Mouse (Mus musculus) frontal cortex, postnatal 14 days (tissue): ENCODE results near the gene Slc1a7.

Source experiments
- DNase-seq, 2 experiments: peaks; one replicate each; pipeline ENCODE4 v3.0.0; 2022; ENCODE audit warnings: low spot score in 2 of 2

Slc1a7 gene

DNA sequence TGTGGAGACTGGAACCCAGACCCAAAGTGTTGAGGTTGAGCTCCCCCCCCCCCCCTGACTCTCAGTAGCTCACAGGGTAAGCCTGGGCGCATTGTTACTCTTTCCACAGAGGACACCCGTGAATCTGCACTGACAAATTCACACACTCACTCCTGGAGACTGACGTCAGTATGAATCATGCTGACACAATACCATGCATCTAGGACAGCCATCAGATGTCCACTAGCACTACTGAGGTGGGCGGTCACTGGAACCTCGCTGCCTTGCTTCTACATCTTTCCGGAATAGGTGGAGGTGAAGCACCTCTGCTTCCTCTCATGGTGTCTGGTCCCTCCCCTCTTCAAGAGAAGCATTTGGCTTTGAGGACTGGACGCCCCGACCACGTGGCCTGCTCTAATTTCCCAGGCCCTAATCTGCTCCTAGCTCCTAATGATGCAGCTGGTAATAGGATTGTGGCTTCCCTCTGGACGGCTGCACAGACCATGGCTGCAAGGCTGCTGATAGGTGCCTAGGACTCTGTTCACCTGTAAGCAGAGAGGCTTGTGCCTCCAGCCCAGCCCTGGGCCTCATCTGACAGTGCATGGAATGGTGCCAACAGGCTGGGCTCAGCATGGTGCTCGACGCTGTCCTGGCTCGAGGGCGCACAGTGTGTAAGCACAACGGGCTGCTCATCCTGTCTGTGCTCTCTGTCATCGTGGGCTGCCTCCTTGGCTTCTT lies at the start of gene Slc1a7:
Gene Slc1a7 (plus strand): TSS at position 367 of the 717 bp plus-strand sequence.
- no peak for DNase-seq

DNA sequence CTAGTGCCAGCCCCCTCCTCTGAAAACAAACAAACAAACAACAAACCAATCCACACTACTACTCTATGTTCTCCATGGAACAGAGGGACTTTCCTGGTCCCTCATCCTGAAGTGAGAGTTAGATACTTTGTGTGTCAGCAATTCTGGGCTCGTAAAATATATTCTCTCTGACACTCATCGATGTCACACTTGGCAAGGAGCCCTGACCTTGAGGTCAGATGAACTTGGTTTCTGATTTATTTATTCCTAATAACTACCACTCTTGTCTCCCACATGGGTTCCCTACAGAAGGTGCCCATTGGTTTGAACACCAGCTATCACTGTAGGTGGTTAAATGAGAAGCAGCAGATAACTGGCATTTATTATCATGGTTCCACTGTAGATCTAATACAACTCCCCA lies 47.8 kb upstream of the Slc1a7 start:
- no peak for DNase-seq

DNA sequence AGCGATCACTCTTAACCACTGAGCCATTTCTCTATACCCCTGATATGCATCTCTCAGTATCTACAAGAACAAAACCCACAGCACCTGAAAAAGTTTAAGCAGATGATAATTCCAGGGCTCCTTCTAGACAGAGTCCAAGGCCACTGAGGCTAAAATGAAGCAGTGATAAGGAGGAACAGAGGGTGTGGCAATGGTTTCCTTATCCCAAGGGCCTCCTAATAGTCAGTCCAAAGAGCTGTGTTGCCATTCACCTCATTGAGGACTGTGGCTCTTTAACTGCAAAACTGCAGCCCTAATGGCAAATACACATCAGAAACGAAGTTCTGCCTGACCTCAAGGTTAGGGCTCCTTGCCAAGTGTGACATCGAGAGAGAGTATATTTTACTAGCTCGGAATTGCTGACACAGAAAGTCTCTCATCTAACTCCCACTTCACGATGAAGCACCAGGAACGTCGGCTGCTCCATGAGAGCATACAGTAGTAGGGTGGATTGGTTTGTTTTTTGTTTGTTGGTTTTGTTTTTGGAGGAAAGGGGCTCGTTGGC lies 46.9 kb upstream of the Slc1a7 start:
- DNase-seq = no peak

DNA sequence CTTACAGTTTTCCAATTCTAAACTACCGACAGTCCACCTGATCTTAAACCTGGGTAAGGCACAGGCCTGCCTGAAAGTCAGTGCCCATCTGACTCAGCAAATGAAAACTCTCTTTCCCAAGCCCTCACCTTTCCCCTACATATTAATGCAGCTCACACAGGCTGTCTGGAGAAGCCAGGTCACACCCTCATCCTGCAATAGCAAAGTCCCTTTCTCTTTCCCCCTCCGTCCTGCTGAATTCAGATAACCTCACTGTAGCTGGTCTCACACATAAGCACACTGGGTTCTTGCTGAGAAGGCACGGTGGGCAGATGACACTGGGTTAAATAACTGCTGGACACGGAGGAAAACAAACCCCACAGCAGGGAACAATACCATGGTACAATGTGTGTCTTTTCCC lies 46.2 kb upstream of the Slc1a7 start:
- DNase-seq = no peak

DNA sequence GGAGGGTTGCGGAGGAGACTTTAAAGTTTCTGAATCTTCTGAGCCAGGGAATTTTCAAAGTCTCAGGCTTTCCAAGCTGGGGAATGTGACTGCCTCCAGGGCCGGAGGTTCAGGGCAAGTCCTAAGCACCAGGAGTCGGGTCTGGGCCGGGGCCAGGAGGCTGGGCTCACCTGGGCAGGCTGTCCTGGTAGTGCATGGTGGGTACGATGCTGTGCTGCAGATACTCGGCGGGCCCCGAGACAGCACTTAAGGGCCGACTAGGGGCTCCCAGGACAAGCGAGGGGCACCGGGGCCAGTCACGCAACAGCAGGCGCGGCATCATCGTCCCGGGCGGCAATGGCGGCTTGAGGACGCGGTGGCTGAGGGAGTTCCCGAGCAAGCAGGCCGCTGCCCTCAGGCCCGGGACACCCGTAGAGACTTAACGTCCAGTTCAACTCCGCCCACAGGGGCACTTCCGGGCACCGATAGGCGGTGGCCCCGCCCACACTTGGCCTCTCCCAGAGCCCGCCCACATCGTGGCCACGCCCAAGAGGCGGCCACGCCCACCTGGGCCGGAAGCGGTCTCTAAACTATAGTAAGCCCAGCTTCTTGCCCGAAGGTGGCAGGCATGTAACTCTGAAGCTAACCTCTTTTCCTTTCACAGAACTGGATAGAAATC lies 44.9 kb upstream of the Slc1a7 start, which contains the start of gene Cpt2:
Gene Cpt2 (minus strand): TSS at position 466 of the 658 bp plus-strand sequence.
- peak; percentile 68 to 78 for DNase-seq

DNA sequence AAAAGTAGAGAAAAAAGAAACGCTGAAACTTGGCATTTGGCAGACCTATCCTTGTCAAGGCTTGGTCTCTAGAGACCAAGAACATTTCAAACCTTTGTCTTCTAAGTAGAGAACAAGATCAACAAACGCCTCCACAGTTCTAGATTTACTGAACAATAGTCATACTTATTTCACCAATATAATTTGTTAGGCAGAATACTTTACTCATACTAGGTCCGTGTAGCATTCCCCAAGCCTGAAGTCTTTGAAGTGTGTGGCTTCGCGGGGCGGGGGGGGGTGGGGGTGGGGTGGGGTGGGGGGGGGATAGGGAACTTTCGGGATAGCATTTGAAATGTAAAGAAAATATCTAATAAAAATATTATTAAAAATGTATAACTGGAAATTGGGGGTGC lies 44.3 kb upstream of the Slc1a7 start:
- no peak for DNase-seq

DNA sequence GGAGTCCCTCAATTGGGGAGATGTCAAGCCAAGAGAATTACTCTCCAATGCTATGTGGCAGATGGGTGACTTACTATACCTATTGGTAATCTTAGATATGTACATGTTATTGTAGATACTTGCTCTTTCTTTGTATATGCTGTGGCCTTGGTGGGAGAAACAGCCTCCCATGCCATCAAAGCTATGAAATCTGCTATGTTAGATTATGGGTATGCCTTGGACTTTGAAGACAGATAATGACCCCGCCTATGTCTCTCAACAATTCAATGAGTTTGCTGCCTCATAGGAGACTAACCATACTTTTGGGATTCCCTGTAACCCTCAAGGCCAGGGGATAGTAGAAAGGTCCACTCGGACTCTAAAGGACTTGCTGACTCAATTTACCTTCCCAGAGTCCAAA lies 39.9 kb upstream of the Slc1a7 start:
- no peak for DNase-seq

DNA sequence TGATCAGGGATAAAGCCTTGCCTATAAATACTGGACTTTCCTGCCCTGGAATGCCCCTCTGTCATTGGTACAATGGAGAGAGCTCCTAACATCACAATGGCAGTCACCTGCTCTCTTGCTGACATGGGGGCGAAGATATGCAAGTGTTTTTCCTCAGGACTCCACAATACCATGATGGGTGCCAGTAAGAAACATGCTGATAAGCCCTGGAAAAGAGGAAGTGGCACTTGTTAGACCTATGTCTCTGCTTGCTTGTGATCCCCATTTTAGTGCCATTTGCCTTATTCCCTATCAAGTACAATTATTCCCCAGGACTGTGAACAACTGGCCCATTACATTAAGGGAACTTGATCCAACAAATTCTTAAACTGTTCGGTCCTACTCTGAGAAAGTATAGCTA lies 39.4 kb upstream of the Slc1a7 start:
- DNase-seq = no peak

DNA sequence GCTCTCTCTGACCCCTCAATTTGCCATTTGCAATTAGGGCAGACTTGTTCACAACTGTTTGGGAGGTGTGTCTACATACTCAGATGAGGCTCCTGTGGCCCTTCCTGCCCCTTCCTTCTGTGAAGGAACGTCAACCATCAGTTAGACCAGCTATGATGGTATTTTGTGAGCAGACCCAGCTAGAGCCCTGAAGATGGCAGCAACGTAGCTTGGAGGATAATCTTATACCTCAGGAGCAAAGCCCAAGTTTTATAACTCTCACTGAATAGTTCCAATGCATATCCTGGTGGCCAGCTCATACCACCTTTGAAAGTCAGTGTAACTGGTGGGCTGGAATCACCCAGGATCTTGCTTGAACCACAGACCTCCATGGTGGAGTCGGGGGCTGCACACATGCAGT lies 36.7 kb upstream of the Slc1a7 start:
- DNase-seq = no peak

DNA sequence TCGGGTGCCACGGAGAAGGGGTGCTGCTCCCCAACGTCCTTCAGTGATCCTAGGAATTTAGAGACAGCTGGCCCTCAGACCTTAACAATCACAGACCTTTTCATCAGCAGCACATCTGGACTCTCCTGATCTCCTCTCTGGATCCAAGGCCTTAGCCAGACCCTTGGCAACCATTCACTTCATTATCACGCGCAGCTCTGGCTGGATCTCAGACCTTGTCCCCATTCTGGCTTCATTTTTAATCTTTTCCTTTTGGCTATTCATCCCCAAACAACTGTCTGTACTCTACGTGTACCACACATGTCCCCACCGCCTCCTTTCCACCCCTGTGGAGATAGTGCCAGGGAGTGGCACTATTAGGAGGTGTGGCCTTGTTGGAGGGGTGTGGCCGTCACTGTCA lies 34.9 kb upstream of the Slc1a7 start:
- no peak for DNase-seq

DNA sequence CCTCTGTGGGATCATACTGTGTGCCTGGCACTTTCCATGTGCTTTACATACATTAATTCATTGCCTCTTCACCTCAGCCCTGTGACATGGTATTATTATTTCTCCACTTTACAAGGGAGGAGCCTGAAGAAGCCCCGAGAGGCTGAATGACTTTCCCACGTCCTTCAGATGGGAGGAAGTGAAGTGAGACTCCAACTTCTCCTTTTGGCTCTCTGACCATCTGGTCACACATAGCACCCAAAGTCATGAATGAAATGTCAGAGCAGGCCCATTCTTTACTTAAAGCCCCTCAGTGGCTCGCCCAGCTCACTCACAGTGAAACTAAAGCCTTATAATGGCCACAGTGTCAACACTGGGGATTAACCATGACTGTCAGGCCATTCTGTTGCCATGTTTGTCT lies 32.9 kb upstream of the Slc1a7 start:
- no peak for DNase-seq

DNA sequence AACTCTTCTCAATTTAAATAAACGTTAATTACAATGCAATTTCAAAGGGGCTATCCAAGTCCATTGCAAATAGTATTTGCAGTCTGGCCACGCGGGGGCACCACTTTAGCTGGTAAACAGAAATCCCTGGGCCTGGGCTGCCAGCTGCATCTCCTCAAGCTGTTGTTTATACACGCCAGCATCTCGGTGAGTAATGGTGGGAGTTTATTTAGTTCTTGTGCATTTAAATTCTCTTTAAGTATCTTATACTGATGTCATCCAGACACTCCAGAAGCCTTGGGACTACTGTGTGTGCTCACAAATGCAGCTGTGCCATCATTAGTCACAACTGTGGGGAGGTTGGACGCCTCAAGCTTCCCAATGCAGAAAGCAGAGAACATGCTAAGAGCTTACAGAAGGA lies 30.8 kb upstream of the Slc1a7 start:
- peak; percentile 45 to 55 for DNase-seq

DNA sequence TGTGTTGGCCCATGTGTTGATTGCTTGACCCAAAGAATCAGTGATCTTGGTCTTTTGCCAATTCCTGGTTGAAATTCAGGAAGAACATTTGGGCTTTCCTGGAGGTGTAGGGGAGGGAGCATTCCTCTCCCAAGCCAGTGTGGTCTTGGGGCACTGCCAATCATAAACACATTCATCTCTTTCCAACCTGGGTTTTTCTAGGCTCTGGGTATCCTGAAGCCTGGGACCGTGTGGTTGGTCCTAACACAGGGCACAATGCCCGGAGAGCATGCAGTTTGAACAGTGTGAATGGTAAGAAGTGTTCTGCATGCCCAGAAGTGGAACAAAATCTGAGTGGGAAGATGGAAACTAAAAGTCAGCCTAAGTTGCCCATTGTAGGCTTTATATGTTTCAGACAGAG lies 30.0 kb upstream of the Slc1a7 start:
- DNase-seq = no peak

DNA sequence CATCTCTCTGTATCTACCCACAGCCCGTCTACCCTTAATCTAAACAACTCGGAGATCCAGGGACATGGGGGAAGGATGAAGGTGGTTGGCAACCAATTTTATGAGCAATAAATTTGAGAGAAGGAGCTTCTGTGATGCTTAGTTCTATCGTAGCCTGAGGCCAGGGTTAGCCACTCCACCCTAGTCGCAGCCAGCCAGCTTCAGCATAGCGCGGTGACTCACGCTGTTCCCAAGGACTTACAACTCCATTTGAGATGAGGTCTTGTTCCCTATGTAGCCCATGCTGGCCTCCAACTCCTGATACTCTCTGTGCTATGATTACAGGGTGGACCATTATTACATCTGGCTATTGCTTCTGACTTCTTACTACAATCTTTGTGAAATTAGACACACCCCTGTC lies 25.4 kb upstream of the Slc1a7 start:
- no peak for DNase-seq

DNA sequence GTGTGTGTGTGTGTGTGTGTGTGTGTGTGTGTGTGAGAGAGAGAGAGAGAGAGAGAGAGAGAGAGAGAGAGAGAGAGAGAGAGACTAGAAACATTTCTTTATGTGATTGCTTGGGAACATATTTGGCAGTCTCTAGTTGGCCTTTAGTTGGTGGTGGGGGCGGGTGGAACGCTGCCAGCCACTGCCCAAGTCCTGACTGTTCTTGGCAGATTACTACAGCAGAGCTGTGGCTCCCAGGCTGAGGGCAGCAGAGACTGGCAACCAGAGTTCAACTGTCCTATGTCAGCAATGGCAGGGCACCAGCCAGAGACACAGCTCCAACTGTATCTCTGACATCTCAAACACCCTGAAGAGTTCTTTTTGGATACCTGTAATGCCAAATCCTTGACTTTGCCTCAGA lies 24.0 kb upstream of the Slc1a7 start:
- DNase-seq = no peak

DNA sequence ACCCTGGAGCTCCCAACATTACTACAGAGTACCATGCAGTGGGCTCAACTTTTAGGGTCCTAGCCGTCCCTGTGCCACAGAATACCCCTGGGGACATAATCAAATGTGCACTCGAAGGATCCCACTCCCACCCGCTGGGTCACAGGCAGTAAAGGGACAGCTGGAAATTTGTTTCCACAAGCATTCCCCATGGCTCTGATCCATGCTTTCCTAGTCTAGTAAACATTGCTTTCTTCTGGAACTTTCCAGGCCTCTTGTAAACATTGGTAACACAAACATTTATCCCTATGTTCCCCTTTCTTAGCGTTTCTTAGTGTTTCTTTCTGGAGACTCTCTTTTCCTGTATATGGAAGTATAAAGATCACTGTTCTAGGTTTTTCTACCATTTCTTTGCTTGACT lies 18.2 kb upstream of the Slc1a7 start:
- no peak for DNase-seq

DNA sequence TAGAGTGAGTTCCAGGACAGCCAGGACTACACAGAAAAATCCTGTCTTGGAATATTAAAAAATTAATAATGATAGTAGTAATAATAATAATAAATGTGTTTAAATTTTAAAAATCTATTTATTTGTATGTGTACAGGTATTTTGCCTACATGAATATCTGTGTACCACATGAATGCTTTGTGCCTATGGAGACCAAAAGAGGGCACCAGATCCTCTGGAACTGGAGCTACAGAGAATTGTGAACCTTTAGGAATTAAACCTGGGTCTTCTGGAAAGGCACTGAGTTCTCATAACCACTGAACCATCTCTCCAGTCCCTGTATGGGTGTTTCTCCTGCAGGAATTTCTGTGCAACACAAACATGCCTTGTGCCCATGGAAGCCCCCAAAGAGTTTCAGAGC lies 15.3 kb upstream of the Slc1a7 start:
- DNase-seq = no peak

DNA sequence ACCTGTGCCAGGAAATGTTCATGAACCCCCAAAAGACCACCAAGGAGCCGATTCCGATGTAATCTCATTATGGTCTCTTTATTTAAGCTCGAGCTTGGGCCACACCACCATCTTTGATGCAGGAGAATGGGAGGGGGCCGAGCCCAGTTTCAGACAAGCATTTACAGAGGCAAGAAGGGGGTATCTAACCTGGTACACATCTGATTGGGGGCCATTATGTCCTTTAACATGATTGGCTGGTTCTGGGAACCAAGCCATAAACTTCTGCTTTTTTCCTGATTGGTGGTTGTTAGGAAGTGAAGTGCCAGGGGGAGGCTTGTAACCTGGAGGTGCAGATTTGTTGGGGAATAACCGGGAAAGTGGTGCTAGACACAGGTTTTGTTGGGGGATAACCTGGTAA lies 12.4 kb upstream of the Slc1a7 start:
- no peak for DNase-seq

DNA sequence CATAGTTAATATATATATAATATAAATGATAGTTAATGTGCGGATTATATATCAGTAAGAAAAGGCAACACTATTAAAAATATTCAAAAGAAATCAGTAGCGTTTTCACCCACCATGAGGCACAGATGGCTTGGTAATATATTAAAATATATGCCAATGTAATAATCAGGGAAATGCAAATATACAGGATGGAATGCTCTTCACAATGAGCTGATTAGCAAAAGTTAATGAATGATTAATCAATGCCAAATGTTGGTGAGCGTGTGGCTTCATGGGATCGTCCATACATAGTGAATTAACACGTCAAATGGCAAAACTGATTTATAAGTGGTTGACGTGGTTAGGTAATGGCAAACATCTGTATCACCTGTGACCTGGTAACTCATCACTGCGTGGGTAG lies 9.6 kb upstream of the Slc1a7 start:
- no peak for DNase-seq

DNA sequence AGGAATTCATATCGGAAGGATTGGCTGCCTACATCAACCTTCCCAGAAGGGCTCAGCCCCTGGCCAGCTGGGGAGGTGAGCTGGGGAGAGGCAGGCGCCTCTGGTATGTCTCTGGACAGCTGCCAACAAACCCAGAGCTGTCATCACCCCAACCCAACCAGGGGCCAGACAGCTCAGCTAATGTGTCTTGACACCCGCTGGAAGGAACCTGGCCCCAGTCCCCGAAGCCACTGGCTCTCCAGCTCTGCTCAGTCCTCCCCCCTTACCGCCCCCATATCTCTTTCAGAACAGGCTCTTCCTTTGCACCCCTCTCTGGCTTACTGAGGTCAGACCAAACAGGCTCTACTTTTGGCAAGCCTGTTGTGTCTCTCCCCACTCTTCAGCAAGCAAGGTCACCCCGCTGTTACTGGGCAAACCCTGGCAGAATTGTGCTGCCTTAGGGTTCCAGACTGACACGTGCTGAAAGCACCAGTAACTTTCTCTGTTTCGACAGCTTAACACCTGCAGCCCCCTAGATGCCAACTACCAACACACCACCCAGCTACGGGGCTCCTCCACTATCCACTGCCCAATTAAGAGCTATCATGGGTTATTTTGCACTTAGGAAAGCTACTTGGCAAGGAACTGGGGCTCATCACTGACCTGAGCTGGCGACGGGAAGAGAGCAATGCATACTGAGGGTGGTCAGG lies 5.9 kb upstream of the Slc1a7 start:
- no peak for DNase-seq

DNA sequence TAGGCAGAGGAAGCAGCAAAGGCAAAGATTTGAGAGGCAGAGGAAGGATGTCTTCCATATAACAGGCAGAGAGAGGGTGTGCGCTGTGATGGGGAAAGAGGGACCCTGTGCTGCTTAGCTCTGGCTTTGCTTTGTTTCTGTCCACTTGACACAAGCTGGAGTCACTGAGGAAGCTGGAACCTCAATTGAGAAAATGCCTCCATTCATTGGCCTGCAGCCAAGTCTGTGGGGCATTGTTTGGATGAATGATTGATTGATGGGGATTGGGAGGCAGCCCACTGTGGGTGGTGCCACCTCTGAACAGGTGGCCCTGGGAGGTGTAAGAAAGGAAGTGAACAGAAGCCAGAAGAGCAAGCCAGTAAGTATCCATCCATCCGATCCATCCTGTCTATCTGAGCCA lies 5.3 kb upstream of the Slc1a7 start:
- DNase-seq = no peak

DNA sequence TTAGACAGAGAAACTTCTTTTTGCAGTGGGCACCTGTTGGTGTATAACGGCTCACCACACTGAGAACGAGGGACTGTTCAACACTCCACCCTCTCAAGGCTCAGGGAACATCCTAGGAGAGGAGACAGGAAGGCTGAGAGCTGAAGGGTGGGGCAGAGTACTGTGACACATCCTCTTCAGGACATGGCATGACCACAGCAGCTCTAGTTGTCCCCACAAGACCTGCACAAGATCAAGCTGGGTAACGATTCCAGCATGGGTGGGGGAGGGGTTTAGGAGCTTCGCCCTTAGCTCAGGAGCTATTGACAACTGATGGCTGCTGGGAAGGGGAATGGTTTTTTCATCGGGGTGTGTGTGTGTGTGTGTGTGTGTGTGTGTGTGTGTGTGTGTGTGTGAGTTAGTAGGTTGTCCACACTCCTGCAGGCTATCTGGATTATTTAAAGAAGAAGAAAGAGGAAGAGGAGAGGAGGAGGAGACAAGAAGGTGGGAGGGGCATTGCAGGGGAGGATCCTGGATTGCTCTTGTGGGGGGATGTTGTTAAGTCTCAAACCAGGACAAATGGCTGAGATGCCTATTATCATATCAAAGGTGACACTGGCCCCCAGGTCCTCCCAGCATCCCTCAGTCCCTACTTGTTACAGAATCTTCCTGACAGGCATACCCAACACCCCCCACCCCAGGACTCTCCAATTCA lies 1.6 kb upstream of the Slc1a7 start:
- no peak for DNase-seq
